Mouse (Mus musculus) cerebellum, adult 2 months (tissue): ENCODE data around the gene Synm. TPM values are rescaled to one million over a fixed set of nuclear protein-coding genes. Genes with fewer than 3 reads are reported as not detected.
A peak's percentile ranks its signal among the peaks of the same experiment; 100 is the strongest.

ENCODE experiments used
- DNase-seq, 2 experiments: peaks; one replicate each; pipeline ENCODE4 v3.0.0; 2021
- H3K27ac ChIP-seq: fragments of 200-500 bp; 2 replicates; pipeline ENCODE4 v1.5.1; 2012; ENCODE audit warnings: low read length, control low read depth, inconsistent platforms; ENCODE audit not compliant: insufficient read depth
- H3K27me3 ChIP-seq: fragments of 200-500 bp; 2 replicates; pipeline ENCODE4 v1.6.1; 2012; ENCODE audit warnings: inconsistent platforms, mild to moderate bottlenecking, low read length, moderate library complexity; ENCODE audit not compliant: control insufficient read depth, insufficient read depth
- H3K4me1 ChIP-seq: fragments of 200-500 bp; 2 replicates; pipeline ENCODE4 v1.6.1; 2011; ENCODE audit warnings: low read length; ENCODE audit not compliant: control insufficient read depth, insufficient read depth
- H3K4me3 ChIP-seq: fragments of 200-500 bp; replicated peaks from 2 replicates; pipeline ENCODE3; 2011; ENCODE audit warnings: mild to moderate bottlenecking, low read depth, low read length, control low read depth; ENCODE audit not compliant: insufficient read depth
- CTCF ChIP-seq: fragments of 200-500 bp; IDR thresholded peaks from 2 replicates; pipeline ENCODE4 v1.5.1; 2011; ENCODE audit warnings: low read depth, mild to moderate bottlenecking, control low read depth, low read length, moderate library complexity, borderline replicate concordance; ENCODE audit not compliant: insufficient read depth
- POLR2A ChIP-seq: fragments of 200-500 bp; IDR thresholded peaks from 2 replicates; pipeline ENCODE4 v1.6.1; 2011; ENCODE audit warnings: low read length, control low read depth, borderline replicate concordance; ENCODE audit not compliant: insufficient read depth
- WGBS: fragments of 180-500 bp; shearing (Covaris S2); methylation state at CpG from one replicate; pipeline ENCODE4 v1.1.7; 2018; 5-methylcytosine and 5-hydroxymethylcytosine counted together
- polyA plus RNA-seq: library from polyadenylated mRNA; depleted of rRNA; stranded (reverse); fragments of >200 nt; gene quantifications from 2 replicates; pipeline ENCODE4 v1.2.3, GENCODE M21; 2012

Gene Synm
- polyA plus RNA-seq, 1 experiment: 10.4 TPM

- Histone ChIP-seq H3K4me1 (no peaks in the 10 kb centered on the region), H3K27me3 (no peaks in the 10 kb centered on the region), H3K27ac (no peak overlapping the region), H3K4me3 (peak overlapping the region; percentile 52)
- DNase-seq: peak in 1 of 2 experiments; percentile 46
- TF ChIP-seq CTCF (no peak), POLR2A (no peak)
- WGBS: under 1% methylated on average over 90 of the region's 92 CpGs
These were observed 499 bp downstream of the Synm start for GRCm38 (mm10) chr7:67758858-67759628.

- no peak overlapping the region for H3K27ac ChIP-seq
- under 1% methylated on average over 19 of the region's 19 CpGs for WGBS
- peak in 1 of 2 experiments; percentile 19 for DNase-seq
- no peaks in the 10 kb centered on the region for H3K4me1 ChIP-seq
- no peaks in the 10 kb centered on the region for H3K27me3 ChIP-seq
- peak overlapping the region; percentile 52 for H3K4me3 ChIP-seq
- TF ChIP-seq CTCF: no peak
- TF ChIP-seq POLR2A: no peak
These were observed 1.1 kb downstream of the Synm start for GRCm38 (mm10) chr7:67758506-67758857.

GRCm38 (mm10) chr7:67756636-67757035 lies 2.9 kb downstream of the Synm start:
- TF ChIP-seq CTCF (no peak), POLR2A (no peak)
- H3K27ac ChIP-seq: no peak overlapping the region
- no peak for DNase-seq
- no peaks in the 10 kb centered on the region for H3K4me1 ChIP-seq
- WGBS: 91% methylated on average over 5 of the region's 5 CpGs
- H3K27me3 ChIP-seq: no peaks in the 10 kb centered on the region
- no peak overlapping the region for H3K4me3 ChIP-seq

GRCm38 (mm10) chr7:67755366-67755765 lies 4.2 kb downstream of the Synm start:
- no peak overlapping the region for H3K4me3 ChIP-seq
- no peak for TF ChIP-seq CTCF
- TF ChIP-seq POLR2A: no peak
- H3K4me1 ChIP-seq: no peaks in the 10 kb centered on the region
- no peak for DNase-seq
- WGBS: 96% methylated on average over 7 of the region's 7 CpGs
- no peaks in the 10 kb centered on the region for H3K27me3 ChIP-seq
- no peak overlapping the region for H3K27ac ChIP-seq

GRCm38 (mm10) chr7:67754606-67755005 lies 4.9 kb downstream of the Synm start:
- no peak overlapping the region for H3K4me3 ChIP-seq
- TF ChIP-seq POLR2A (no peak), CTCF (no peak)
- H3K4me1 ChIP-seq: no peaks in the 10 kb centered on the region
- no peak for DNase-seq
- H3K27me3 ChIP-seq: no peaks in the 10 kb centered on the region
- no peak overlapping the region for H3K27ac ChIP-seq
- 52% methylated on average over 11 of the region's 11 CpGs for WGBS

- DNase-seq: no peak
- WGBS: 45% methylated on average over 4 of the region's 4 CpGs
These were observed 9.9 kb downstream of the Synm start for GRCm38 (mm10) chr7:67749441-67750239.

DNA sequence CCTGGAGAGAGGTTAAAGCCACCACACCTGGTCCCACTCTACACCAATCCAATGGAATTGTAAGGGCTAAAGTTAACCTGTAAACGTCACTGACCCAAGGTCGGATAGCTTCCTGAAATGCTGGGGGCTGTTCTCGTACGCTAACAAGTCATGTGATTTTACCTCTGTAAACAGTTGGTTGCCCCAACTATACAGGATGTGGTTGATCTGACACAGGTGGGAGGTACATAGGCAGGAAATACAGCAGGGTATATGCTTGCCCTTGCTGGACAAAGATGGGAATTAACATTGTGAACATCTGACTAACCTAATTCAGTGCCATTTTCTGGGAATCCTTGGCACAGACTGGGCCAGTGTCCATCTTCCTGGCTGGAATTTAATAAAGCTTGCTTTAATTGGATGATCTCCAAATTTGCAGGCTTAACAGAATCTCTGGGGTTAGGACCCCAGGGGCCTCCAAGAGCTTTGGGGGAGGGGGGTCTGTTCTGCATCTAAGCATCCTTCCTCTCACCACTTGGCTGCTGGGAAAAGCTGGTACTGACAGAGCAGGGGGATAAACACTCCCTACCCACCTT lies 11.7 kb downstream of the Synm start:
- DNase-seq: no peak
- Histone ChIP-seq H3K4me1 (no peaks in the 10 kb centered on the region), H3K27me3 (no peaks in the 10 kb centered on the region), H3K27ac (no peak overlapping the region), H3K4me3 (no peak overlapping the region)
- TF ChIP-seq CTCF (no peak), POLR2A (no peak)
- WGBS: 94% methylated on average over 4 of the region's 4 CpGs

More at GRCm38 (mm10) chr7:67749441-67750239, 9.9 kb downstream of the Synm start:
- Histone ChIP-seq H3K4me3 (no peak overlapping the region), H3K4me1 (no peaks in the 10 kb centered on the region), H3K27me3 (no peaks in the 10 kb centered on the region), H3K27ac (no peak overlapping the region)
- TF ChIP-seq POLR2A (no peak), CTCF (no peak)
